Mouse (Mus musculus) granulocyte monocyte progenitor cell, adult 5-6 weeks (primary cell): Measurements from ENCODE around the gene Pde8b. TPM values are rescaled to one million over a fixed set of nuclear protein-coding genes. Genes with fewer than 3 reads are reported as not detected.

ENCODE experiments used
- ATAC-seq: replicated peaks from 2 replicates; pipeline ENCODE4 v1.8.0; 2016; ENCODE audit warnings: mild to moderate bottlenecking, moderate TSS enrichment, inconsistent platforms; ENCODE audit not compliant: poor library complexity, severe bottlenecking
- total RNA-seq, 2 experiments: library from RNA; stranded (forward) in 1 of 2; stranded (reverse) in 1 of 2; fragments of 200-712, 200-1000 nt in 1 of 2; fragments of >200 nt in 1 of 2; fragmentation: Nextera tagmentation in 1 of 2; gene quantifications; 2 replicates each; pipeline ENCODE4 v1.2.3; 2014 to 2017

Gene Pde8b
- total RNA-seq (2014; fragmentation: Nextera tagmentation) (0.66 TPM in 1 of 2 replicates, not detected in the other), total RNA-seq (2017) (0.52 TPM in 1 of 2 replicates, not detected in the other)

GRCm38 (mm10) chr13:95249511-95250456 lies at the start of gene Pde8b:
Gene Pde8b, minus strand, starts transcription at chr13:95250336.
- no peak for ATAC-seq

GRCm38 (mm10) chr13:95291983-95292382 lies 41.8 kb upstream of the Pde8b start:
- no peak for ATAC-seq

GRCm38 (mm10) chr13:95288027-95288426 lies 37.9 kb upstream of the Pde8b start:
- ATAC-seq, result no peak

GRCm38 (mm10) chr13:95286989-95287388 lies 36.9 kb upstream of the Pde8b start:
- ATAC-seq, result peak; percentile 73

GRCm38 (mm10) chr13:95281740-95282673 lies 31.9 kb upstream of the Pde8b start:
- no peak for ATAC-seq

- ATAC-seq, result no peak
Observed at GRCm38 (mm10) chr13:95278426-95279025, 28.4 kb upstream of the Pde8b start.

- no peak for ATAC-seq
Observed at GRCm38 (mm10) chr13:95264691-95265090, 14.6 kb upstream of the Pde8b start.

- ATAC-seq, result 0 out of 2 replicates have a peak, but pooled peaks have one; percentile 27
Observed at GRCm38 (mm10) chr13:95260886-95261789, 11.0 kb upstream of the Pde8b start.

- ATAC-seq, result no peak
Observed at GRCm38 (mm10) chr13:95260391-95260790, 10.3 kb upstream of the Pde8b start.

- no peak for ATAC-seq
Observed at GRCm38 (mm10) chr13:95257083-95257482, 6.9 kb upstream of the Pde8b start.

GRCm38 (mm10) chr13:95255083-95255482 lies 4.9 kb upstream of the Pde8b start:
- ATAC-seq, result no peak

- ATAC-seq, result no peak
Observed at GRCm38 (mm10) chr13:95243026-95243425, 7.1 kb downstream of the Pde8b start.

- ATAC-seq, result no peak
Observed at GRCm38 (mm10) chr13:95237488-95237887, 12.6 kb downstream of the Pde8b start.

GRCm38 (mm10) chr13:95235261-95235660 lies 14.9 kb downstream of the Pde8b start:
- ATAC-seq, result no peak

- ATAC-seq, result no peak
Observed at GRCm38 (mm10) chr13:95231366-95232138, 18.6 kb downstream of the Pde8b start.

- ATAC-seq, result no peak
Observed at GRCm38 (mm10) chr13:95230326-95230725, 19.8 kb downstream of the Pde8b start.

- no peak for ATAC-seq
Observed at GRCm38 (mm10) chr13:95224491-95224890, 25.6 kb downstream of the Pde8b start.

GRCm38 (mm10) chr13:95223427-95223772 lies 26.7 kb downstream of the Pde8b start:
- no peak for ATAC-seq
